ENCODE assay signal across 23 mouse cellular contexts in the genomic region with DNA sequence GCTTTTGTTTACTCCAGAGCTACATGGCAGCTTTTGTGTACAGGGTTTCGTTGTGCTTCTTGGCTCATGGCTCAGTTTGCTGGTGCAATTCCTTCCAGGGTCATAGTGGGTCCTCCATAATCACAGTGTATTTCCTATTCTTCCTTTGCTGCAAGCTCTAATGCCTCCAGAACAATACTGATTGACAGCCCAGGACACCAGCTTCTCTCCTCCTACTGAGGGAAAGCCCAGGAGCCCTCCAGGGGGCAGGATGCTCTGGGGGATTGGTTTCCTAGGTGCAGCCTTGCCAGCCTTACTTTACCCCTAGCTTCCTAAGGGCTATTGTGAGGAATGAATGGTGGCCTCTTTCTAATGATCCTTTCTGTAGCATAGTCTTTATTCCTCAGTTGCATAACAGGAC.
DNase-seq lines count a peak whose midpoint lies in the region; ATAC-seq and TF ChIP-seq lines count a peak whose summit lies in the region.
"Had no signal": no experiment of that assay in that cellular context is flagged by ENCODE, and none has a peak within 500 bp of the region (broad histone marks: within the 10 kb centered on the region; RNA-seq: fewer than 3 reads in every experiment).

No protein-coding gene starts in this region.

- H3K9ac ChIP-seq in hindbrain, embryonic 14.5 days = no peak overlapping the region
- no peak overlapping the region for H3K9ac ChIP-seq in forebrain, postnatal 0 days
- no peak overlapping the region for H3K9ac ChIP-seq in midbrain, embryonic 13.5 days (replicated peaks)
- H3K9ac ChIP-seq: limb, embryonic 12.5 days; liver, embryonic 13.5 days; lung, embryonic 14.5 days had no signal

- H3K4me3 ChIP-seq in hindbrain, embryonic 10.5 days = no peak overlapping the region
- no peak overlapping the region for H3K4me3 ChIP-seq in hindbrain, embryonic 14.5 days (replicated peaks; ENCODE audit: low read length)
- H3K4me3 ChIP-seq in forebrain, postnatal 0 days (ENCODE audit: low read depth, low read length) = no peak overlapping the region
- H3K4me3 ChIP-seq in midbrain, embryonic 13.5 days (replicated peaks) = no peak overlapping the region
- H3K4me3 ChIP-seq: embryonic facial prominence, embryonic 10.5 days; limb, embryonic 12.5 days; liver, embryonic 13.5 days had no signal

- H3K27me3 ChIP-seq in hindbrain, embryonic 10.5 days (ENCODE audit: insufficient read depth, poor library complexity, severe bottlenecking) = no peaks in the 10 kb centered on the region
- no peaks in the 10 kb centered on the region for H3K27me3 ChIP-seq in hindbrain, embryonic 14.5 days (ENCODE audit: control insufficient read depth, insufficient read depth, low read length)
- no peaks in the 10 kb centered on the region for H3K27me3 ChIP-seq in forebrain, postnatal 0 days (ENCODE audit: insufficient read depth, low read length)
- no peaks in the 10 kb centered on the region for H3K27me3 ChIP-seq in midbrain, embryonic 13.5 days
- H3K27me3 ChIP-seq: CH12.LX; limb, embryonic 12.5 days; liver, embryonic 13.5 days; Patski had no signal

- 38% methylated on average over 1 of the region's 1 CpGs for WGBS in hindbrain, embryonic 10.5 days
- WGBS in hindbrain, embryonic 14.5 days = 19% methylated on average over 1 of the region's 1 CpGs
- WGBS in forebrain, postnatal 0 days = 15% methylated on average over 1 of the region's 1 CpGs
- WGBS in midbrain, embryonic 13.5 days = 14% methylated on average over 1 of the region's 1 CpGs

- no peaks in the 10 kb centered on the region for H3K36me3 ChIP-seq in hindbrain, embryonic 10.5 days
- H3K36me3 ChIP-seq in hindbrain, embryonic 14.5 days (replicated peaks; ENCODE audit: control insufficient read depth, insufficient read depth) = no peaks in the 10 kb centered on the region
- H3K36me3 ChIP-seq in forebrain, postnatal 0 days (ENCODE audit: insufficient read depth) = no peaks in the 10 kb centered on the region
- no peaks in the 10 kb centered on the region for H3K36me3 ChIP-seq in midbrain, embryonic 13.5 days
- H3K36me3 ChIP-seq: embryonic facial prominence, embryonic 10.5 days; G1E; limb, embryonic 12.5 days; liver, embryonic 13.5 days had no signal

- H3K9me3 ChIP-seq in hindbrain, embryonic 10.5 days = no peaks in the 10 kb centered on the region
- no peaks in the 10 kb centered on the region for H3K9me3 ChIP-seq in hindbrain, embryonic 14.5 days (ENCODE audit: control insufficient read depth, low read length)
- H3K9me3 ChIP-seq in forebrain, postnatal 0 days (ENCODE audit: low read length) = no peaks in the 10 kb centered on the region
- no peaks in the 10 kb centered on the region for H3K9me3 ChIP-seq in midbrain, embryonic 13.5 days
- H3K9me3 ChIP-seq: embryonic facial prominence, embryonic 10.5 days; limb, embryonic 12.5 days; liver, embryonic 13.5 days had no signal

- H3K4me1 ChIP-seq in hindbrain, embryonic 10.5 days (replicated peaks) = peaks cover 8% of the 10 kb centered on the region
- H3K4me1 ChIP-seq in hindbrain, embryonic 14.5 days (replicated peaks; ENCODE audit: control insufficient read depth, insufficient read depth, low read length) = no peaks in the 10 kb centered on the region
- no peaks in the 10 kb centered on the region for H3K4me1 ChIP-seq in forebrain, postnatal 0 days (ENCODE audit: insufficient read depth)
- H3K4me1 ChIP-seq in midbrain, embryonic 13.5 days (replicated peaks) = peaks cover 3% of the 10 kb centered on the region; the same call in 1 of the 2 replicates
- H3K4me1 ChIP-seq: embryonic facial prominence, embryonic 10.5 days; limb, embryonic 12.5 days; liver, embryonic 13.5 days had no signal

- ATAC-seq in hindbrain, embryonic 14.5 days (ENCODE audit: low FRiP score) = no peak; the same call in 1 of the 2 replicates
- no peak for ATAC-seq in forebrain, postnatal 0 days
- peak; percentile 65; the same call in 1 of the 2 replicates for ATAC-seq in midbrain, embryonic 13.5 days
- ATAC-seq: Patski had no signal

- no peak overlapping the region for H3K4me2 ChIP-seq in hindbrain, embryonic 14.5 days (replicated peaks)
- no peak overlapping the region for H3K4me2 ChIP-seq in forebrain, postnatal 0 days (ENCODE audit: low read depth)
- H3K4me2 ChIP-seq in midbrain, embryonic 13.5 days (replicated peaks) = no peak overlapping the region
- H3K4me2 ChIP-seq: limb, embryonic 12.5 days; liver, embryonic 13.5 days; lung, embryonic 14.5 days had no signal

- H3K27ac ChIP-seq in hindbrain, embryonic 10.5 days = peak overlapping the region; percentile 40
- no peak overlapping the region for H3K27ac ChIP-seq in hindbrain, embryonic 14.5 days
- H3K27ac ChIP-seq in forebrain, postnatal 0 days (ENCODE audit: low read depth, low read length) = no peak overlapping the region
- H3K27ac ChIP-seq in midbrain, embryonic 13.5 days = no peak overlapping the region
- H3K27ac ChIP-seq: embryonic facial prominence, embryonic 10.5 days; limb, embryonic 12.5 days; liver, embryonic 13.5 days; stomach, postnatal 0 days had no signal

- peak; percentile 12 for DNase-seq in hindbrain, embryonic 10.5 days (ENCODE audit: low spot score)
- no peak for DNase-seq in hindbrain, embryonic 14.5 days (ENCODE audit: low spot score)
- peak; percentile 7 for DNase-seq in embryo, embryonic 9.5 days (ENCODE audit: extremely low spot score)
- no peak for DNase-seq in forebrain, postnatal 0 days
- no peak for DNase-seq in cerebellum, postnatal 14 days
- DNase-seq in cerebellum, postnatal 4 days (ENCODE audit: low spot score in 2 of 2) = no peak
- no peak for DNase-seq in yolk sac, embryonic 10.5 days (ENCODE audit: low spot score)
- DNase-seq: B cell, adult 2 months; cerebellum, adult 11-12 months; cerebellum, postnatal 10 days; heart, postnatal 4 days; kidney, adult 8-10 months; kidney, postnatal 25 days; liver, embryonic 13.5 days; lung, embryonic 14.5 days; thymus, adult 2 months had no signal

- 0 out of 2 replicates have a peak, but pooled peaks have one; percentile 16 for TF ChIP-seq CTCF in forebrain, postnatal 0 days (IDR thresholded peaks at IDR 0.05; ENCODE audit: low read depth)

Comparison
In these comparisons a context has a peak if more than half of its experiments do, and no peak if none do; other contexts are left out.
1. DNase-seq: peak in hindbrain, embryonic 10.5 days (single experiment) and embryo, embryonic 9.5 days (single experiment); none in hindbrain, embryonic 14.5 days (single experiment), forebrain, postnatal 0 days (single experiment), cerebellum, postnatal 14 days (0 of 2), cerebellum, postnatal 4 days (0 of 2) and yolk sac, embryonic 10.5 days (single experiment).